Mouse (Mus musculus): Measurements from ENCODE around the gene Drp2. TPM values are rescaled to one million over a fixed set of nuclear protein-coding genes. Genes with fewer than 3 reads are reported as not detected.

Drp2 gene
- total RNA-seq (2023), result not detected

DNA sequence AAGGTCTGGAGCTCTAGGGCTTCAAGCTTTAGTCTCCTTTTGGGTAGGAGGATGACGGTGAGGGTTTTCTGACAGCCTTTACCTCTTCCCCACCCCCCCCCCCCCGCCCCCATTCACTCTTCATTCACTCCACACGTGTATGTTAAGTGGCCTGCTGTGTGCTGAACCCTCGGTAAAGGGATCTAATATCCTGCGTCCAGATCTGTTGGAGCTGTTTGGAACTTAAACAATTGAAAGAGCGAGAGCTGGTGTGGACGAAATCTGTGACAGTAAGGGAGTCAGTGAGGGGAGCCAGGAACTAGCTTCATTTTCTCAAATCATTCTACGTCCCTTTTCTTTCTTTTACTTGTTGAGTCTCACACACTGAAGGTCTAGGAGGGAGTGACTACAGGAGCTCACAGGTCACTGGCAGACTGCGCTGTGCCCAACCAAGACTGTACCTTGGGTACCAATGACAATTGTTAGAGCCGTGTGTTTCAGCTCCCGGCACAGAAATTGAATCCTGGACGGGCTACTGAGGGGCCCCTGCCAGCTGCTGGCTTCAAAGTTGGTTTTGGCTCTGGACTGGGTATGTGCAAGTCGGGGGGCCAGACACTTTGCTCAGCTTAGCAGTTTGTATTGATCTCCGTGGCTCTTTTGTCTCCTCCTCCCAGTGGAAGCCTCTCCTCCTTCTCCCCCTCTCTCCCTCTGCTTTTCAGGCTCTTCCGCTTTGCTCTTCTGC, at the start of gene Drp2:
Drp2 (plus strand) TSS at position 689 of the 721 bp plus-strand sequence.

GRCm38 (mm10) chrX:134476290-134476689, 71.9 kb downstream of the Drp2 start, which contains the start of gene Taf7l:
Taf7l (minus strand) TSS chrX:134476490.

Other genes with a start within 250 kb of the Drp2 start
- gene Xkrx, start 242.5 kb upstream of the Drp2 start, total RNA-seq (2023), result 10 to 100 TPM; 32.6 to 35.6 TPM
- not detected for gene Arl13a, start 217.1 kb upstream of the Drp2 start, total RNA-seq (2023)
- 1 to 10 TPM; 1.5 to 2.6 TPM for gene Nox1, start 182.6 kb upstream of the Drp2 start, total RNA-seq (2023)
- gene Trmt2b, start 127.6 kb upstream of the Drp2 start, total RNA-seq (2023), result 10 to 100 TPM; 36.0 to 41.6 TPM
- not detected for gene Tmem35a, start 109.3 kb upstream of the Drp2 start, total RNA-seq (2023)
- 1 to 10 TPM; 3.6 to 3.7 TPM for gene Cenpi, start 96.5 kb upstream of the Drp2 start, total RNA-seq (2023)
- gene Taf7l, start 71.9 kb downstream of the Drp2 start, total RNA-seq (2023), result not detected
- gene Timm8a1, start 137.3 kb downstream of the Drp2 start, total RNA-seq (2023), result 10 to 100 TPM; 19.4 to 20.6 TPM
- gene Btk, start 179.0 kb downstream of the Drp2 start, total RNA-seq (2023), result 100 to 1,000 TPM; 183 to 199 TPM
- 100 to 1,000 TPM; 481 to 549 TPM for gene Rpl36a, start 181.1 kb downstream of the Drp2 start, total RNA-seq (2023)
- 10 to 100 TPM; 66.8 to 94.5 TPM for gene Gla, start 196.6 kb downstream of the Drp2 start, total RNA-seq (2023)
- 100 to 1,000 TPM; 141 to 142 TPM for gene Hnrnph2, start 196.6 kb downstream of the Drp2 start, total RNA-seq (2023)